Comparison of ENCODE assay signal across 8 mouse cellular contexts in the genomic region with DNA sequence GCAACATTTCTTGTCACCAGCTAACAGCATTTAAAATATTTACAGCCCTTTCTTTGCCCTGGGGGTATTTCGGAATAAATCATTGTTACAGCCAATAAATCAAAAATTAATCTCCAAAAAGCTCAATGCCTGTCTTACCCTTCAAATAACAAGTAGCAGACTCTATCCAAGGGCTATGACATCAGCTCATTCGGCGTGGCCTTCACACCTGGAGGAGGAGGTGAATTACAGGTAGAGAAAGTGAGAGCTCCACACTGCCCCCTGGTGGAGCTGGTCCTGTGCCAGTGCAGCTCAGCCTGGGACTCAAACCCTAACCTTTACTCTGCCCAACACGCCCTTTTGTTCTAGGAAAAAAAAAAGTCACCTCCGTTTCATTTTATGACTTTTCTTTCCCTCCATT. TPM values are rescaled to one million over a fixed set of nuclear protein-coding genes. Genes with fewer than 3 reads are reported as not detected.
DNase-seq lines count a peak whose midpoint lies in the region; ATAC-seq and TF ChIP-seq lines count a peak whose summit lies in the region.

No protein-coding gene starts in this region.

- WGBS in spleen, adult 2 months, result 31% methylated on average over 5 of the region's 5 CpGs
- WGBS in lung, postnatal 0 days, result 20% methylated on average over 5 of the region's 5 CpGs

- no peak for TF ChIP-seq POLR2A in spleen, adult 2 months (IDR thresholded peaks at IDR 0.05; ENCODE audit: low read depth, low read length)

- TF ChIP-seq CTCF in spleen, adult 2 months (IDR thresholded peaks at IDR 0.05; ENCODE audit: extremely low read depth, insufficient read depth, insufficient read length, insufficient replicate concordance), result peak; percentile 68; the same call in 1 of the 2 replicates
- peak; percentile 62 for TF ChIP-seq CTCF in lung, postnatal 0 days (IDR thresholded peaks at IDR 0.05)

- no peak overlapping the region for H3K27ac ChIP-seq in spleen, adult 2 months (ENCODE audit: insufficient read depth, low read length)
- H3K27ac ChIP-seq in lung, postnatal 0 days (ENCODE audit: low read length), result no peak overlapping the region

- no peaks in the 10 kb centered on the region for H3K4me1 ChIP-seq in spleen, adult 2 months (ENCODE audit: control insufficient read depth, insufficient read depth, insufficient read length)
- H3K4me1 ChIP-seq in lung, postnatal 0 days (ENCODE audit: insufficient read depth, low read depth, low read length), result no peaks in the 10 kb centered on the region; the same call in 1 of the 2 replicates

- no peaks in the 10 kb centered on the region for H3K9me3 ChIP-seq in lung, postnatal 0 days (ENCODE audit: low read length)

- no peak overlapping the region for H3K4me2 ChIP-seq in lung, postnatal 0 days (replicated peaks; ENCODE audit: low read depth, low read length)

- no peak overlapping the region for H3K9ac ChIP-seq in lung, postnatal 0 days (replicated peaks; ENCODE audit: low read depth)

- no peaks in the 10 kb centered on the region for H3K36me3 ChIP-seq in spleen, adult 2 months (ENCODE audit: control insufficient read depth, insufficient read depth, low read length)
- H3K36me3 ChIP-seq in lung, postnatal 0 days (ENCODE audit: insufficient read depth, low read length), result no peaks in the 10 kb centered on the region

- no peak for ATAC-seq in lung, postnatal 0 days

- no peak overlapping the region for H3K4me3 ChIP-seq in spleen, adult 2 months (ENCODE audit: extremely low read depth, insufficient read depth, insufficient read length)
- H3K4me3 ChIP-seq in lung, postnatal 0 days (ENCODE audit: low read depth, low read length), result no peak overlapping the region

- no peak for TF ChIP-seq EP300 in lung, postnatal 0 days (IDR thresholded peaks at IDR 0.05)

- H3K27me3 ChIP-seq in spleen, adult 2 months (ENCODE audit: control insufficient read depth, insufficient read depth, low read length), result no peaks in the 10 kb centered on the region
- no peaks in the 10 kb centered on the region for H3K27me3 ChIP-seq in lung, postnatal 0 days (replicated peaks; ENCODE audit: insufficient read depth, low read length)

- peak; percentile 30 for DNase-seq in gastrocnemius, postnatal 10 days
- DNase-seq in gastrocnemius, adult 18-20 months (ENCODE audit: low spot score), result no peak
- peak in 1 of 2 experiments; percentile 32 for DNase-seq in spleen, adult 2 months (ENCODE audit: low read depth in 1 of 2, low spot score in 2 of 2)
- no peak for DNase-seq in spleen, adult 12 weeks (ENCODE audit: low spot score)
- peak; percentile 11 for DNase-seq in embryo, embryonic 10 days (ENCODE audit: low spot score)
- peak; percentile 43 for DNase-seq in lung, postnatal 0 days (ENCODE audit: low spot score)
- peak; percentile 81 for DNase-seq in thymus, postnatal 4 days
- no peak for DNase-seq in Muller cell, postnatal 12 days (ENCODE audit: inconsistent ontology term)

RNA-seq across cellular contexts. Expression of a gene that starts 29.8 kb away (rescaled TPM):
- 1 to 10 TPM; 1.9 TPM for total RNA-seq in gastrocnemius, postnatal 10 days (2021)
- under 1 TPM; 0.26 to 0.32 TPM for total RNA-seq in gastrocnemius, adult 18-20 months (2021)
- polyA plus RNA-seq in spleen, adult 2 months (2012; rRNA removed), result 7.0 and 7.6 TPM in 2 replicates
- polyA plus RNA-seq in lung, postnatal 0 days (2015; fragmentation: Nextera tagmentation; extraction: Ambion mirVana), result 0.06 and 0.07 TPM in 2 replicates

Comparison
In these comparisons a context has a peak if more than half of its experiments do, and no peak if none do; other contexts are left out.
1. DNase-seq: peak in gastrocnemius, postnatal 10 days (single experiment), embryo, embryonic 10 days (single experiment), lung, postnatal 0 days (single experiment) and thymus, postnatal 4 days (single experiment); none in gastrocnemius, adult 18-20 months (single experiment), spleen, adult 12 weeks (single experiment) and Muller cell, postnatal 12 days (single experiment).